Mouse (Mus musculus): ENCODE measurements around the gene Gm11232. TPM values are rescaled to one million over a fixed set of nuclear protein-coding genes. Genes with fewer than 3 reads are reported as not detected.

The Gm11232 gene
- polyA plus RNA-seq, 1 experiment from 2014 or later, result not detected

DNA sequence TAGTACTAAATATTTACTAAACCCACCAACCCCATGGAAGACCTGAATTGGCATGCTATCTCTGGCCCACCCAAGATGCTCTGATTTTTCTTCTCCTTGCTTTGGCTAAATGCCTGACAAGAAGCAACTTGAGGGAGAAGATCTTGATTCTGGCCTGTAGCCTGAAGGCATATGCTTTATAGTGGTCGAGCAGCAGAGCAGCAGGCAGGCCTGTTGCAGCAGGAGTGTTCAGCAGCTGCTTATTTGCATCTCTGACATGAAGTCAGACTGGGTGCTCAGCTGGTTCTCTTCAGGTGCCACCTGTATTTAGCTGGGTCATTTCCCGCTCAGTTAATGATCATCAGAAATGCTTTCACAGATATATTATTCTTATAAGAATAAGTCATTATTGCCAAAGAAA, 30.2 kb downstream of the Gm11232 start:
- H3K4me3 ChIP-seq (ENCODE audit: low read depth, low read length), result no peak overlapping the region
- DNase-seq (ENCODE audit: low spot score, missing footprints) (no peak), ATAC-seq (ENCODE audit: low FRiP score) (no peak)
- H3K36me3 ChIP-seq (ENCODE audit: control insufficient read depth, insufficient read depth, low read length), result no peaks in the 10 kb centered on the region
- H3K27me3 ChIP-seq (ENCODE audit: control insufficient read depth, insufficient read depth, low read length), result no peaks in the 10 kb centered on the region
- no peaks in the 10 kb centered on the region for H3K4me1 ChIP-seq (ENCODE audit: control insufficient read depth, insufficient read depth, low read length)
- H3K9ac ChIP-seq (ENCODE audit: low read length), result no peak overlapping the region
- H3K9me3 ChIP-seq (ENCODE audit: control insufficient read depth, low read length), result no peaks in the 10 kb centered on the region
- H3K4me2 ChIP-seq, result no peak overlapping the region
- WGBS, result 69% methylated on average over 2 of the region's 2 CpGs
- H3K27ac ChIP-seq (ENCODE audit: low read depth, low read length), result no peak overlapping the region

DNA sequence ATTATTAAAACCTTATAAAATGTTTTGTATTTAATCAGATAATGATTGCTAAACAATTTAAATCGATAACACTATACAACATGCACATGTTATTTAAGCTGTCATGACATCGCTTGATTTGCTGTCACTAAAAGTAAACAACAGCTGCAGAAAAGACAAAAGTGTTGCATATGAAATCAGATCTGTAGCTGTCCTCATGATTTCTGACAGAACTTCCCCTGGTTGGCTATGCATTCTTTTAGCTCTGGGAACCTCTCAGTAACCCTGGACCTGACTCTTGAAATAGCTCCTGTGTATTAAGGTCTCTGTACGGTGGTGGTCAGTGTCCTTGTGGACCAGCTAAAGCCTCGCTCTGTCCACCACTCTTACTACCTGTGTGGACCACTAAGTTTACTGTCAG, 30.7 kb downstream of the Gm11232 start:
- no peak overlapping the region for H3K27ac ChIP-seq (ENCODE audit: low read depth, low read length)
- 88% methylated on average over 4 of the region's 4 CpGs for WGBS

GRCm38 (mm10) chr4:71725889-71726288, 31.9 kb downstream of the Gm11232 start:
- Histone ChIP-seq H3K4me3 (ENCODE audit: low read depth, low read length) (no peak overlapping the region), H3K9ac (ENCODE audit: low read length) (no peak overlapping the region), H3K27ac (ENCODE audit: low read depth, low read length) (no peak overlapping the region), H3K4me2 (no peak overlapping the region), H3K27me3 (ENCODE audit: control insufficient read depth, insufficient read depth, low read length) (no peaks in the 10 kb centered on the region), H3K9me3 (ENCODE audit: control insufficient read depth, low read length) (no peaks in the 10 kb centered on the region), H3K36me3 (ENCODE audit: control insufficient read depth, insufficient read depth, low read length) (no peaks in the 10 kb centered on the region), H3K4me1 (ENCODE audit: control insufficient read depth, insufficient read depth, low read length) (no peaks in the 10 kb centered on the region)
- no peak for DNase-seq (ENCODE audit: low spot score, missing footprints)
- no peak for ATAC-seq (ENCODE audit: low FRiP score)
- 74% methylated on average over 2 of the region's 2 CpGs for WGBS

More for the DNA sequence above, 30.7 kb downstream of the Gm11232 start:
- Histone ChIP-seq H3K4me3 (ENCODE audit: low read depth, low read length) (no peak overlapping the region), H3K4me2 (no peak overlapping the region), H3K9me3 (ENCODE audit: control insufficient read depth, low read length) (no peaks in the 10 kb centered on the region), H3K4me1 (ENCODE audit: control insufficient read depth, insufficient read depth, low read length) (no peaks in the 10 kb centered on the region), H3K27me3 (ENCODE audit: control insufficient read depth, insufficient read depth, low read length) (no peaks in the 10 kb centered on the region), H3K9ac (ENCODE audit: low read length) (no peak overlapping the region), H3K36me3 (ENCODE audit: control insufficient read depth, insufficient read depth, low read length) (no peaks in the 10 kb centered on the region)
- ATAC-seq (ENCODE audit: low FRiP score), result no peak
- DNase-seq (ENCODE audit: low spot score, missing footprints), result no peak
